Mouse (Mus musculus): ENCODE measurements around the gene Lrig1.

Gene Lrig1

GRCm38 (mm10) chr6:94613235-94613895 lies 86.6 kb downstream of the Lrig1 start:
- no peak for DNase-seq

DNA sequence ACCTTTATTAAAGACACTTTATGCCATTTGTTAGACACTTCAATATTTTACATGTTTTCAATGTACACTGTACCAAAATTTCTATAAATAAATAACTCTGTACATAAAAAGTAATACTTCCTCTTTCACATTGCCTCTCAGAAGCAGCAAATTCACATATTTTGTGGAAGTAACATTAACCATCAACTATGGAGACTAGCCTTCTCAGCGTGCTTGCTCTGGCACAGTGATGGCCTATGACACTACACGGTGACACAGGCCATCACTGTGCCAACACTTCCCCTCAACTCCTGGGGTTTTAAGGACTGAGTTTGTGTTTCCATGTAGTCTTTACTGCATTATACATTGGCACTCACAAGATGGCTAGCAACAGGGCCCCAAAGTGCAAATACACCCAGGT lies 95.4 kb downstream of the Lrig1 start:
- no peak for DNase-seq

DNA sequence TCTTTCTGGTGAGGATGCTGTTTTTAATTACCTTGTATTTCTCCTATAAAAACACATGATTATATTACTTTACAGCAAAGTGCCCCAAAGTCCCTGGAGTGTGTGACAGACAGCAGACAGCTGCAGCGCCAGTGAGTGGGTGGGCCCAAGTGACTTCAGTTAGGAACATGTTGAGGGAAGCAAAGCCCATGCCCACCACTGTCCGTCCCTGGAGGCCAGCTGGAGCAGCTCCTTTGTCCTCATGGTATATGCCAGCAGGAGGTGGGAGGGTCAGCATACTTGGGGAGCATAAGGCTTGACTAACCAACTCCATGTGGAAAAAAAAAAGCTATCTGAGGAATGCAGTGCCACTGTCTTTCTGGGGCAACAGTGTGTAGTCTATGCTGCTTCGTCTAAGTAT lies 95.9 kb downstream of the Lrig1 start:
- DNase-seq, result no peak

DNA sequence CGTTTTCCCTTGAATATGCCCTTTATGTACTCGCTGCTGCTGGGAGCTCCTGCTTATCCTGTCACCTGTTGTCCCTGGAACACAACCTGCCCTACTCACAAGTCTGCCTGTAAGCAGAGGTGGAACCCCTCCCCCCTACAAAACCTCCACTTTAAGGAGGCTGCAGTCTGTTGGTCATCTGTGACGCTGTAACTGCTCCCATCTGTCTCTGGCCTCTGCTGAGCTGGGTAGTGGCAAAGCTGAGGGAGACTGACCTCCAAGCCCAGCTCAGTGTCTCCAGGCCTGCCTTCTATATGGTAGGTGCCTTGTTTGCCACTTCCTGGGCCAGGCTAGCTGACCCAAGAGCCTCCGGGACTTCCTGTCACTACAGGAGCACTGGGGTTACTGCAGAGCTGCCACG lies 98.1 kb downstream of the Lrig1 start:
- DNase-seq, result no peak

GRCm38 (mm10) chr6:94601101-94601500 lies 98.9 kb downstream of the Lrig1 start:
- no peak for DNase-seq

GRCm38 (mm10) chr6:94599016-94599415 lies 100.9 kb downstream of the Lrig1 start:
- DNase-seq, result no peak

DNA sequence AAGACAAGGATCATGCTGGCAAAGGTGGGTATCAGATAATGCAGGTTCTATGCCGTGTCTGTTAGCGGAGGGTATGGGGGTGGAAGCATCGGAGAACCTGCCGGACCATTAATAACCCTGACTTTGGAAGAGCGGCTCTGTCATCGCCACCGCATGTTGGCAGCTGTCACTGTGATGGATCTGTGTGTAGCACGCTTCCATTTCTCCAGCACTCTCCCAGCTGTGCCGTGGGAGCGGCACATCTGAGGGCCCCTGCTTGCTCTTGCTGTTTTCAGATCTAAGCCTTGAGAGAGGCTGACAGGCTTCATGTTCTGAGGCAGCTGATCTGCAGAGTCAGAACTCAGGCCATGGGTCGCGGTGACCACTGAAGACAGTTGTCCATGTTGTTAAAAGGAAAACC lies 101.5 kb downstream of the Lrig1 start:
- DNase-seq, result no peak

- peak; percentile 48 for DNase-seq
Observed at GRCm38 (mm10) chr6:94596761-94597485, 103.0 kb downstream of the Lrig1 start.

DNA sequence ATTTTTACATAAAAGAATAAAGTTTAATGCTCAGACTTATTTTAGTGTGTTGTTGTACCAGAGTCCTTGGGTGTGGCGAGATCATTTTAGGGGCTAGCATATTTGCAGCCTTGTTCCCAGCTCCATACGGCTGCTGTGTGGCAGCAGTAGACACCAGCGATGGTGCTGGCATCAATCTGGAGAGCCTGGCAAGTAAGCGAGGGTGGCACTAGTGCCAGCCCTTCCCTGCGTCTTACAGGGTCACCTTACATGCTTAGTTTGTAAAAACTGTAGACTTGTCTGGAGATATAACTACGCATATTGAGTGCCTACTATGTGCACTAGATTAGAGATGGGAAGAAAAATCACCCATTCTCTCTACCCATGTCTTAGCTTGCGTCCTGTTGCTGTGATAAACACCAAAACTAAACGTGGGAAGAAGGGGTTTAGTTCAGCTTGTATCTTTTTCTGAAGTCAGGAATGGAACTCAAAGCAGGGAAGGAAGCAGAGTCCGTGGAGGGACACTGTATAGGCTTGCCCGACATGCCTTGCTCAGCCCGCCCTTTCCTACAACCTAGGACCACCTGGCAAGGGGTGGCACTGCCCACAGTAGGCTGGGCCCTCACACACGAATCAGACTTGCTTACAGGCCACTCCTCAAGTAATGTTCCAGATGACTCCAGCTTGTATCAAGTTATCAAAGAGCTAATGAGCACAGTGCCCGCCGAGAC lies 103.8 kb downstream of the Lrig1 start:
- DNase-seq, result no peak

- DNase-seq, result no peak
Observed at GRCm38 (mm10) chr6:94595206-94595605, 104.8 kb downstream of the Lrig1 start.

DNA sequence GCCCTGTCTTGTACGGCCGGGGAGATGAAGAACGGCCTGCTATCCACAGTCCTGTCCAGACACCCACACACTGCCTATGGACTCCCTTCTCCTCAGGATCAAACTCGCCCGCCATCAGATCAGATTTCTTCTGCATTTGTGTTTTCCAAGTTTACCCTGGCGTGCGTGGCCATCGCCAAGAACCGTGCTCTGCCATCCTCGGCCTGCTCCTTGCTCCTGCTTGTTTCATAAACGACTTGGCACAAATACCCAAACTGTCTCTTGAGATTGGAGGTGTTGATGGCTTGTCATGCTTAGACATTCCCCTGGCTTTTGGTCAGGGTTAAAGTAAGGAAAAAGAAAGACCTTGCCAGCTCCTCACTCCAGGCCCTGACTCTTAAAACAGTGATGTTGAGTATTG lies 105.2 kb downstream of the Lrig1 start:
- no peak for DNase-seq

DNA sequence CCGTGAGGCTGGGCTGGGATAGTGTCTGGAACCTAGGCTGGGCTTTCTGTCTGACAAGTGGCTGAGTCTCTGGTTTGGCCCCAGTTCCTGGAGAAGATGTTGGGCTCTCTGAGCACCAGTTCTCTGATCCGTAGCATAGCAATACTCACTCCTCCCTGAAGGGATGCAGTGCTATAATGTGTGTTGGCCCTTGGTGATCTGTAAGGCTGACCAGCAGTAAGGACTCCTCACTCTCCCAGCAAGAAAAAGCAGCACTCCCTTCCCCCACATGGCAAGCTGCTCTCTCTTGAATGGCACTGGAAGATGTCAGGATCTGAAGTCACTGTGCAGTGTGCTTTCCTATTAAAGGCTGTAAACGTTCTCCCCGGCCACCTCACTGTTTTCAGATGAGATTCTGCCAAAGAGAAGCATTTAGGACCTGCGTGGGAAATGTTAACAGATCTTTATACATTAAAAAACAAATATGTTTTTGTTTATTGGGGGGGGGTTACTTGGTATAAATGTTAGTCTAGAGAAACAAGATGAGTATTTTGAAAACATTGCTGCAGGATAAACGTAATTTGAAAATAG lies 105.8 kb downstream of the Lrig1 start:
- no peak for DNase-seq

- no peak for DNase-seq
Observed at GRCm38 (mm10) chr6:94592710-94593109, 107.2 kb downstream of the Lrig1 start.

- DNase-seq, result no peak
Observed at GRCm38 (mm10) chr6:94592243-94592642, 107.7 kb downstream of the Lrig1 start.

DNA sequence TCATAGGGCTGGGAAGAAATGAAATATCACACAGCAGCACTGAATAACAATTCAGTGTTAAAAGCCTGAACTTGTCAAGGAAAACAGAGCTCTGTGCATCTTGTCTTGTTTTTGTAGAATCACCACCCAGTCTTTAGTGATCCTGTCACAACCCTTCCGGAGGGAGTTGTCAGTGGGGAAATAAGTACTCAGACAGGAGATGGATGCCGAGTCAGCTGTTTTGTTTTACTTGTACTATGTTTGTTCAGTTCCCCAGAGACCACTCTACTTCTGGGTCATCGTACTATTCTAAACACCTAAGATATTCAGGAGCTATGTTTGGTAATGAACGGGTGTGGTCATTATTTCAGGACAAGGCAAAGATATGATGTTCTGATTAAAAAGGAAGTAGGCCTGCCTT lies 111.6 kb downstream of the Lrig1 start:
- no peak for DNase-seq

GRCm38 (mm10) chr6:94584976-94585375 lies 115.0 kb downstream of the Lrig1 start:
- no peak for DNase-seq

DNA sequence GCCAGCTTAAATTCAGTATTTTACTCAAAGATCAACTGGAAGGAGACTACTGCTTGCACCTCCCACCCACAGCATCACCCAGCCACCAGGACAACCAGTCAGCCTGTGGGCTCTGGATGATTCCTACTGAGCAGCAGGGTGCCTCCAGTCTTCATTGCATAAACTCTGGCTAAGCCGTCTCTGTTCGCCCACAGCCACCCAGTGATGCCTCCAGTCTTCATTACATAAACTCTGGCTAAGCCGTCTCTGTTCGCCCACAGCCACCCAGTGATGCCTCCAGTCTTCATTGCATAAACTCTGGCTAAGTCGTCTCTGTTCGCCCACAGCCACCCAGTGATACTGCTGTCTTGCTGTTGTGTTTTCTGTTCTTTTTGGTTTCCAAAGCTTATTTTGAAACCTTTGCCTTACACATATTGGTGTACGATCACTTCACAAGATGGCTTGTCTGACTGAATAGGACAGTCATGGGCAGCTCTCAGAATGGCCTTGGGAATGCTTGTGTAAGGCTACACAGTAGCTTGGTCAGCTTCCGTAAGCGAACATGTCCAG lies 115.7 kb downstream of the Lrig1 start:
- no peak for DNase-seq

DNA sequence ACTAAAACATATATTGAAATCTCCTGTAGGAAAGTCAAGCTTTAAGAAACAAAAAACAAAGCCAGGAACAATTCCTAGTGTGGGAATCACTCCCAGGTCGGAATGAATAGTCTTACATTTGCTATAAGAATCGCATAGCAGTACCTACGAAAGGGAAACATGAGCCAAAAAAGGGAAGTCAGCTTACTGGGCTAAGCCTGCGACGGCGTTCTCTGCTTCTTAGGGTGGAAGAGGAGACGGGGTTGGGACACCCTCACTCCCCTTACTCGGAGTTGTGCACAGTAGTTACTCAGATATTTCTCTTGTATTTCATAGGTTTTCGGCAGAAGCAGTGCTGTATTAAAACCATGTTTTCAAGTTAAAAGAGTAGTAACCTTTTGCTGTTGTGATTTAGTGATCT lies 117.9 kb downstream of the Lrig1 start:
- no peak for DNase-seq

GRCm38 (mm10) chr6:94577991-94578390 lies 122.0 kb downstream of the Lrig1 start:
- no peak for DNase-seq

DNA sequence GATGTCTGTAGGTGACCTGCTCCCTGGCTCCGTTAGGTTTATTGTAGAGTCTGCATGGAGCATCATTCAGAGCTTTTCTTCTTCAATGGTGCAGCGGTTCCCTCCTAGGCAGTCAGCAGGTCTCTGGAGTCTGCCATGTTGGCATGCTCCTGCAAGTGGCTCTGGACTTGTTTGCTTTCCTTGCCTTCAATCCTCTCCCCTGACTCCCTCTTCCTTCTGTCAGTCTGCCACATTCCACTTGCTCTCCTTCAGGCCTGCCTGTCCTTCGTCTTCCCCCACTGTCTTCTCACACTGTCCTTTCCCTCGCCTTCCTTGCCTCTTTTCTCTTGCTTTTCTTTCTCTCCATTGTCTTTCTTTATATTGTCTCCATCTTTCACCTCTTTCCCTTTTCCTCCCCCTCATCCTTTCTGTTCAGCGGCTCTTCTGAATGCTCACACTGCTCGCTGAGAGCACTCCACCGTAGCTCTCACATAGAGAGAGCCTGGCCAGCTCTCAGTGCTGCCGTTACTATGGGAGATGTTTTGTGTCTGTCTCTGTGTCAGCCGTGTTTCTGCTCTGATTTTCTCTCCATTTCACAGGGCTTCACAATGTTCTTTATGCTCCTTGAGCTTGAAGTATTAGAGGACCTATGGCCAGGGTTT lies 124.3 kb downstream of the Lrig1 start:
- no peak for DNase-seq

DNA sequence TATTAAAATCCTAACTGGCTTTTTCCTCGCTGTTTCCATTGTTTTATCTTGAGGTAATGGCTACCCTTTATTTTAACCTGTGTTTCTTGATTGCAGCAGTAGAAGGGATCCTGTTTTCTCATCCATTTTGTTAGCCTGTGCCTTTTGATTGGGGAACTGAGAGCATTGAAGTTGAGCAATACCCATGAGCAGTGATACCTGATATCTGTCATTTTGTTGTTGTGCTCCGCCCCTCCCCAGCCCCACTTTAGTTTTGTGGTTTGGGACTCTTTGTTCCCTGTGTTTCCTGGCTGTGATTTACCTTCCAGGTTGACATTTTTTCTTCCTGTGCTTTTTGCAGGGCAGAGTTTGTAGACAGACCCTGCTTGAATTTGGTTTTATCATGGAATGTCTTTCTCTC lies 131.9 kb downstream of the Lrig1 start:
- DNase-seq, result no peak

DNA sequence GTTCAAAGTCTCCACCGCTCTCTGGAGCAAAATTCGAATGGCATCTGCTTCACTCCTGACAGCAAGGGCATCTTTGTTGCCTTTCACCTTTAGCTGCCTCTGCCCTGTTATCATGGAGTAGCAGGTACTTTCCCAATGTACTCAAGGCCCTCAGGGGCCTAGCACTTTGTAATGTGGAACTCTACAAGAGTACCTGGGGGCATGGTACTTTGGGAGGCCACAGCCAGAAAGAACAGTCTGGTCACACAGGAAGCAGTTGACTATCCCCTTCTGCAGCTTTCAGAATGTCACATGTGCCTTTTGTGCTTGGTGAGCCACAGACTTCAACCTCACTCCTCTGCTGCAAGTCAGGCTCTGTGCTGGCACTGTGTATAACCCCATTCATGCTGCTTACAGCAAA lies 134.2 kb downstream of the Lrig1 start:
- DNase-seq, result no peak
